Mouse (Mus musculus) gastrocnemius, adult 2 months (tissue): Measurements from ENCODE around the gene Fthl17f. TPM values are rescaled to one million over a fixed set of nuclear protein-coding genes. Genes with fewer than 3 reads are reported as not detected.
"Not testable (repeated sequence)": the region's sequence is repeated elsewhere in the genome, so short reads cannot be mapped to it uniquely, and the experiment has no call there.

Source experiments
- DNase-seq: peaks from one replicate; pipeline ENCODE4 v3.0.0; 2022
- H3K27ac ChIP-seq: fragments of 200-600 bp; 2 replicates; pipeline ENCODE4 v1.8.1; 2022; ENCODE audit warnings: mild to moderate bottlenecking
- H3K4me3 ChIP-seq: fragments of 200-600 bp; 2 replicates; pipeline ENCODE4 v1.8.1; 2022; ENCODE audit warnings: mild to moderate bottlenecking, moderate library complexity
- CTCF ChIP-seq: fragments of 200-600 bp; IDR thresholded peaks from 2 replicates; pipeline ENCODE4 v1.8.1; 2022; ENCODE audit warnings: antibody characterized with exemption, mild to moderate bottlenecking, moderate library complexity
- intact Hi-C: fragments of 180-260 bp; cut with DNase I; formaldehyde crosslinking; loops from one replicate; pipeline ENCODE4 v1.15.1; 2025
- long read RNA-seq, 2 experiments: library from polyadenylated mRNA; stranded (forward); transcript quantifications; one replicate each; pipeline ENCODE4 v2.0.0; 2021
- total RNA-seq, 2 experiments: library from RNA; stranded (reverse); gene quantifications; 2 replicates each; pipeline ENCODE4 v1.2.3; 2021

The Fthl17f gene
- total RNA-seq = not detected
- long read RNA-seq, experiment 1 = 0 reads
- long read RNA-seq, experiment 2 = 0 reads

- DNase-seq, intact Hi-C loops, H3K27ac ChIP-seq, H3K4me3 ChIP-seq: not testable (repeated sequence)
These were observed at the start of gene Fthl17f for GRCm38 (mm10) chrX:9062715-9063114. Gene Fthl17f (plus strand): TSS chrX:9063015.

- intact Hi-C loops = no loop called here
- no peak for DNase-seq
- no peak for TF ChIP-seq CTCF
These were observed 46.7 kb upstream of the Fthl17f start for GRCm38 (mm10) chrX:9016079-9016478.

GRCm38 (mm10) chrX:9019481-9019880 lies 43.3 kb upstream of the Fthl17f start:
- no peak for TF ChIP-seq CTCF
- no peak for DNase-seq
- Histone ChIP-seq H3K4me3 (no peak overlapping the region), H3K27ac (no peak overlapping the region)
- intact Hi-C loops = no loop called here

More at GRCm38 (mm10) chrX:9016079-9016478, 46.7 kb upstream of the Fthl17f start:
- no peak overlapping the region for H3K27ac ChIP-seq
- no peak overlapping the region for H3K4me3 ChIP-seq

GRCm38 (mm10) chrX:9033193-9033592 lies 29.6 kb upstream of the Fthl17f start, which contains the start of gene Fthl17e:
Gene Fthl17e (plus strand): TSS chrX:9033493.
- DNase-seq, H3K4me3 ChIP-seq, H3K27ac ChIP-seq, intact Hi-C loops: not testable (repeated sequence)

- H3K4me3 ChIP-seq, DNase-seq, H3K27ac ChIP-seq, intact Hi-C loops: not testable (repeated sequence)
- TF ChIP-seq CTCF = peak; percentile 7; the same call in 1 of the 2 replicates
These were observed 21.2 kb upstream of the Fthl17f start for GRCm38 (mm10) chrX:9041611-9042010.

- H3K27ac ChIP-seq, H3K4me3 ChIP-seq, intact Hi-C loops: not testable (repeated sequence)
- peak; percentile 36 for TF ChIP-seq CTCF
- DNase-seq = peak; percentile 55
These were observed 1.9 kb upstream of the Fthl17f start for GRCm38 (mm10) chrX:9060952-9061351.

- no peak overlapping the region for H3K27ac ChIP-seq
- DNase-seq = no peak
- H3K4me3 ChIP-seq = no peak overlapping the region
- no peak for TF ChIP-seq CTCF
- intact Hi-C loops = no loop called here
These were observed 714 bp upstream of the Fthl17f start for GRCm38 (mm10) chrX:9062101-9062500.

GRCm38 (mm10) chrX:9077699-9078098 lies 14.9 kb downstream of the Fthl17f start:
- H3K4me3 ChIP-seq, intact Hi-C loops, H3K27ac ChIP-seq: not testable (repeated sequence)
- peak; percentile 36 for TF ChIP-seq CTCF
- DNase-seq = peak; percentile 62

- H3K4me3 ChIP-seq, DNase-seq, H3K27ac ChIP-seq, intact Hi-C loops: not testable (repeated sequence)
These were observed 32.3 kb downstream of the Fthl17f start for GRCm38 (mm10) chrX:9095066-9095465.

- TF ChIP-seq CTCF = no peak
- no peak for DNase-seq
- Histone ChIP-seq H3K27ac (no peak within 1 kb of the TSS), H3K4me3 (no peak within 1 kb of the TSS)
- intact Hi-C loops = no loop called here
These were observed 41.4 kb downstream of the Fthl17f start, which contains the start of gene 4930402K13Rik for GRCm38 (mm10) chrX:9104262-9104661. Gene 4930402K13Rik (plus strand): TSS chrX:9104562.

- intact Hi-C loops = no loop called here
- H3K4me3 ChIP-seq = no peak overlapping the region
- no peak for DNase-seq
- H3K27ac ChIP-seq = no peak overlapping the region
- TF ChIP-seq CTCF = no peak
These were observed 47.6 kb downstream of the Fthl17f start for GRCm38 (mm10) chrX:9110381-9110780.

Other genes starting within 250 kb of the Fthl17f start
- gene Gm6592, start 219.0 kb upstream of the Fthl17f start, total RNA-seq = not detected
- gene Gm5751, start 188.8 kb upstream of the Fthl17f start, total RNA-seq = not detected
- gene B630019K06Rik, start 170.6 kb upstream of the Fthl17f start, total RNA-seq = under 1 TPM; 0.15 to 0.47 TPM
- not detected for gene Fthl17b, start 100.0 kb upstream of the Fthl17f start, total RNA-seq
- not detected for gene Fthl17c, start 86.5 kb upstream of the Fthl17f start, total RNA-seq
- not detected for gene Fthl17d, start 76.3 kb upstream of the Fthl17f start, total RNA-seq
- not detected for gene Fthl17e, start 29.5 kb upstream of the Fthl17f start, total RNA-seq
- gene 4930402K13Rik, start 41.5 kb downstream of the Fthl17f start, total RNA-seq = not detected
- under 1 TPM; 0.13 to 0.73 TPM for gene Lancl3, start 136.9 kb downstream of the Fthl17f start, total RNA-seq
- gene Gm14862, start 193.9 kb downstream of the Fthl17f start, total RNA-seq = not detected
- 1 to 10 TPM; 4.3 to 6.4 TPM for gene Xk, start 209.7 kb downstream of the Fthl17f start, total RNA-seq
- not detected for gene H2al1m, start 220.7 kb downstream of the Fthl17f start, total RNA-seq